Mouse (Mus musculus) frontal cortex, adult 2 months (tissue): Measurements from ENCODE around the gene Atp2b2. TPM values are rescaled to one million over a fixed set of nuclear protein-coding genes. Genes with fewer than 3 reads are reported as not detected.

ENCODE experiments used
- DNase-seq, 2 experiments: peaks; one replicate each; pipeline ENCODE4 v3.0.0; 2022; ENCODE audit warnings: low spot score in 1 of 2; ENCODE audit errors: extremely low spot score in 1 of 2
- polyA plus RNA-seq: library from polyadenylated mRNA; depleted of rRNA; stranded (reverse); fragments of >200 nt; gene quantifications from 2 replicates; pipeline ENCODE4 v1.2.3, GENCODE M21; 2012

Gene Atp2b2
- polyA plus RNA-seq, 1 experiment: 169 TPM

DNA sequence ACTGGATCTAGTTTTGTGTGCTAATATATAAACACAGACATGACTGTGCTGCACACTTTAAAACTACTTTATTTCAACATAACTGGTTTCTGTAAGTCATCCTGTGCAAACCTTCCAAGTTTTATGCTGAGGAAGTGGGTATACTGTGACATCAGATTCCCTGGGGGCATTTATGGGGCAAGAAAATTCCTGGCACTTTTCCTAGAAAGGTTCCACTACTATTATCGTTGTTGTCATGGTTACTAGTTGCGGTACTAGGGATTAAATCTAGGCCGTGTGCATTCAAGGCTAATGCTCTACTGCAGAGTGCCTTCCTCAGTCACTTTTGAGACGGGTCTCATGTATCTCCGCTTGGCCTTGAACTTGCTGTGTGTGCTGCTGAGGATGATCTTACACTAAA is 236.2 kb downstream of the Atp2b2 start:
- no peak for DNase-seq

DNA sequence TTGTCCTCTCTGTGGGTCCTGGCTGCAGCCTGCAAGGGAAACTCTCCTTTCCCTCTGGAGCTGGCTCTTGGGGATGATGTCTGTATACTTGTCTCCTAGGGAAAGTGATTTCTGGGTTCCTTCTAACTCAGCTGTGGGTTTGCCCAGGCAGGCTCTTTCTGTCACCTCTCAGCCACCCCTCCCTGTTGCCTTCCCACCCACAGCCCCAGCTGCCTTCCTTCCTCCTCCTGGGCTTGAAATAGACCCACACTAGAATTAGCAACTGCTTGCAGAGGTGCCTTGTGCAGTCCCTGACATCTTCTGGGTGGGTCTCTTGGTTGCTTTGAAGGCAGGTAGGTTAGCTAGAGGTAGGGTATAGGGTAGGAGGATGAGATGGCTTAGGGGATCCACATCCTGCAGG is 241.2 kb downstream of the Atp2b2 start:
- peak; percentile 84 to 86 for DNase-seq

DNA sequence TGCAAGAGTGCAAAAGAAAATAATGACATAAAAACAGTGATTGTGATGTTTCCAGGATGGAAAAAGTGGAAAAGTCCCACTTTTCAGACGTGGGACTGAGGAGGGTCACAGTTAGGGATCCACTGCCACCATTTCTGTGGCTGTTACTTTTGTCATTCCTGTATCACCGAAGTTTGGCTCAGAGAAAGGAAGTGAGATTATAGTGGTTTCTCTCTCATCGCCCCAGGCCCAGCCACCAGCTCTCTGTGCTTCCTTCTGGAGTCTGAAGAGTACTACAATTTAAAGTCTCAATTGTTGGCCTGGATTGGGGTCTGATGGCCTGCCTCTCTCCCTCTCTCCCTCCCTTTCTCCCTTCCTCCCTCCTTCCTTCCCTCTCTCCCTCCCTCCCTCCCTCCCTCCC is 242.5 kb downstream of the Atp2b2 start:
- no peak for DNase-seq

DNA sequence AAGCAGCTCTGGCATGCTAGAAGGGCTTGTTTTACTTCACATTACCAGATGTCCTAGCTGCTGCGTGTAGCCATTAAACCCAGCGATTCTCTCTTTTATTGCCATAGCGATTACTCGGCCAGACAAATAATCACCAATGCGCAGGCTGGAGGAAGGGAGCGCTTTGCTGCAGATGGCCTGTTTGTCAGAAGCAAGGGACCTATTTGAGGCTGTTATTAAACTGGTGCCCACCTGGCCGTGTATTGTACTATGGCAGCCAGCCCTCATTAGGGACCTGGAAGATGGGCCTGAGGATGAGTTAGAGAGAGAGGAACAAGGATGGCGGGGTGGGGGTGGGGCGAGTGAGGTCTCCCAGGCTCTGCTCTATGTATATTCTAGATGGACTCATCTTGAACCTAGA is 243.1 kb downstream of the Atp2b2 start:
- DNase-seq: no peak

DNA sequence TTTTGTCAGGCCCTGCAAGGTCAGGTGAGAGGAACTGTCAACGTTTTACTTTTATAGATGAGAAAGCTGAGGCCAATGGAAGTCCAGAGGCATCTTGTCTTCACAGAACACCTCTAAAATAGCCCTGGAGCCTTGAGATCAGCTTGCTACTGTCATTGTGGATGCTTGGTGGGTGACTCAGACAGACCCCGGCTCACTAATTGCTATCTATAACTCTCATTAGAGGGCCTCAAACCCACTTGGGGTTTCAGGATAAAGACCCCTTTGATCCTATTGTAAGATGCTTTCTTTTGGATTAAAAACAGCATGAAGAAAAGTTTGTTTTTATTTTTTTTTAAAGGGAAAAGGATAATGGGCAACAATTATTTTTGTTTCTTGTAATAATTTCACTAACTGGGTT is 243.5 kb downstream of the Atp2b2 start:
- no peak for DNase-seq

DNA sequence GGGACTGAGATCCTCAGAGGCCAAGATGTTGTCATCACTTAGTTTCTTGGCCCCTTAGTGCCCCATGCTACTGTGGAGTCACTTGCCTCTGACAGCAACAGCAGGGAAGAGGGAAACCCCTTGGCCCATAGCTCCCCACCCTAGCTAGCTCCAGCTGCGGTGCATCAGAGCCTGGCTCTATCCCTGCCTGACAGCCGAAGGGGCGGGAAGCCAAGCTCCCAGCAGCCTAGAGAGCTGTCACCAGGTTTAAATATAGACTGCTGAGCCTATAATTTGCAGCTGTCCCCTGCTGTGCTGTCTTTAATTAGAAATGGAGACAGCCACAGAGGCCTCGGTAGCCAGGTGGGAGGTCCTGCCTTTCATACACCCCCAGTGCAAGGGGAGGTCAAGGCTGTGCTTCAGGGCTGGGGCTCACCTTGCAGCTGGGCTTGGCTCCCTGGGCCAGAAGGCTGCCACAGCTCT is 247.1 kb downstream of the Atp2b2 start:
- peak; percentile 54 to 70 for DNase-seq

DNA sequence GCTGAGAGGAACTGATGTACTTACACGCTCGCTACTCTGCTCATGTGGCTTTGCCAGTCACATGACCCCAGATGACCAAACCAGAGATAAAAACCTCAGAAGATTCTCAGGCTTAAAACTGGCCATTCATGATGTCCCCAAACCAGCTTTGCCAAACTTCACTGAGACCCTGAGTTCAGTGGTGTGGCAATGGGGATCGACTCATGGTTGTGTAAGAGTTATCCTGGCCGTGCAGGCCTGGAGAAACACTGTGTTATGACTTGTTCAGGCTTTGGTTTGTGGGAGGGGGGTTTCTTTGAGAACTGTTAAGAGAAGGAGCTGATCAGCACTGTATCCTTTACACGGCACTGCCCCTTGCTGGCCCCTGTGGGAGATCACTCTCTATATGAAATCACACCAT is 250.0 kb downstream of the Atp2b2 start:
- DNase-seq: no peak

DNA sequence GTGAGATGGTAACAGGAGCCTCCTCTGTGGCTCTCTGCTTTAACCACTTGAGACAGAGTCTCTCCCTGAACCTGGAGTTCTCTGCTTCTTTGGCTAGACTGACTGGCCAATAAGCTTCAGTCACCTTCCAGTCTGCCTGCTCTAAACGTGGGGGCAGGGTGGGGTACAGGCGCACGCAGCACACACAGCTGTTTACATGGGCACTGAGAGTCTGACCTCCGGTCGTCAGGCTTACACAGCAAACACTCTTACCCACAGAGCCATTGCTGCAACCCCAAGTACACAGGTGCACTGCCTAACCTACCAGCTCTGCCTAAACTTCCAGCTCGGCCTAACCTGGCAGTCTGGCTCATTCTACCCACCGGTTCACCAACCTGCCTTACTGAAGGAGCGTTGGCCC is 251.4 kb downstream of the Atp2b2 start:
- no peak for DNase-seq

DNA sequence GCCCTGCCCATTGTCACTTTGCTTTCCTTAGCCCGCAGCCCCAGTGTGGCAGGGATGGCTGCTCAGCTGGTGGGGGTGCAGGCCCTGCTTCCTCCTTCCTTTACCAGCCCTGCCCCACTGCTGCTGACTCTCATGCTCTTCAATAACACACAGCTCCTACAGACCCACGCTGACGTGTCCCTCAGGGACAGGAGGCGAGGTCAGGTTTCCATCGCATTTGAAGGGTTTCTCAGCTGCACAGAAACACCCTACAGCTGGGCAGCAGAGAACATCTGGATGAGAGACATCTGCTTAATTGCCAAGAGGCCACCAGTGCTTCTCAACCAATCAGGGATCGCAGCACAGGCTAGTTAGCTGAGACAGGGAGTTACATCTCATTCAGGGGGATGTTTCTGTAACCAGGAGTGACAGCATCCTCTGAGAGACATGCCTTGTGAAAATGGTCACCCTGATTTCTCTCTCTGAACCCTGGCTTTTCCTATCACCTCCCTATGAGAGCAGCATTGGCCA is 254.9 kb downstream of the Atp2b2 start:
- no peak for DNase-seq

DNA sequence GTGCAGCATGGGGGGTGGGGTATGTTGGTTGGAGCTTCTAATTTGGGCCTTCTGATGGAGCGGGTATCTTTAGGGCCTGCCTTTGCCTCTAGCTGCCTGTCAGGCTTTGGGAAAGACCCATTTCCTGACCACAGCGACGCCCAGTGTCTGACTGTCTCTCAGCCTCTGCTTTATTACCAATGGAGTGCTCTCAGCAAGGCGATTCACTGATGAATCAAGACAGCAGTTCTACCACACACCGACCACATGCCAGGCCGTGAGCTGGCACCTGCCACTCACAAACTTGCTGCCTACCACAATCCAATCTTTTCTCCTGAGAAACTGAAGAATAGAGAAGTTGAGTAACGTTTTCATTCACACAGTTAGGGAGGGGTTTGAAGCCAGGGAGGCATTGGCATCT is 256.8 kb downstream of the Atp2b2 start:
- no peak for DNase-seq

DNA sequence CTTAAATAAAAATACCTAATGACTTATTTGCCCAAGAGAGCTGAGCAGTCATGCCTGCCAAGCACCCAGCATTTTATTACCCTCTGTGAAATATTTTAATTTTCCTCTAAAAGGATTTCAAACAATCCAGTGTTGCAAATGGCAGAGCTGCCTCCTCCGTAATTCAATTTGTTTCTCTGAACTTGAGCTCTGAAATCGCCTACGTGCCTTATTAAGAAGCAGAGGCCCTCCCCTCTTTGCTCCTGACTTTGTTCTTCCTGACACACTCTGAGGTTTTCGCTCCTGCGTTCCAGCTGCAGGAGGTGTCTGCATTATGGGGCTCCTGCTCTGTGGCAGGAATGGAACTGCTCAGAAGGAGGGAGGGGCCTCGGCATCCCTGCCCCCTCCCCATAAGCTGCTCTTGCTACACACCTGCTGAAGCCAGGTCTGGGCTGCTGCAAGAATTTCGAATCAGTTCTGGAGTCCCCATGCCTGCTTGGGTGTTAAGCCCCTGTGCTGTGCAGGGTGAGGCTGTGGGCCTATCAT is 264.1 kb downstream of the Atp2b2 start:
- DNase-seq: no peak

DNA sequence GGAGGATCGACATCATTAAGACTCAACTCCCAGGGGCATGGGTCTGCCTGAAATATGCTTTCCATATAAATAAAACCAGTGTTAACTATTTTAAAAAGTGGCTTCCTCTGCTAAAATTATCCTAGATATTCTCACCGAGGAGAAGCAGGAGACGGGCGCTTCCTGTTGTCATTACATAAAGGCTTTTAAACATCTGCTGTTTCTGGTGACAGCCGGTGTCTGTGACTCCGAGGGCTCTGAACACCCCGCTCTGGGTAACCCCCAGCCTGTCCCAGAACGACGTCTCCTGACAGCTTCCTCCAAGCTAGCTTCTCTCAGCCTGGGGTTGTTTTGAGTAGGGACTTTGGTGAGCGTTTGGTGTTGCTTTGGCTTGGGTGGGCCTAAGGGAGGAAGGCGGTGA is 273.6 kb downstream of the Atp2b2 start:
- peak in 1 of 2 experiments; percentile 73 for DNase-seq

DNA sequence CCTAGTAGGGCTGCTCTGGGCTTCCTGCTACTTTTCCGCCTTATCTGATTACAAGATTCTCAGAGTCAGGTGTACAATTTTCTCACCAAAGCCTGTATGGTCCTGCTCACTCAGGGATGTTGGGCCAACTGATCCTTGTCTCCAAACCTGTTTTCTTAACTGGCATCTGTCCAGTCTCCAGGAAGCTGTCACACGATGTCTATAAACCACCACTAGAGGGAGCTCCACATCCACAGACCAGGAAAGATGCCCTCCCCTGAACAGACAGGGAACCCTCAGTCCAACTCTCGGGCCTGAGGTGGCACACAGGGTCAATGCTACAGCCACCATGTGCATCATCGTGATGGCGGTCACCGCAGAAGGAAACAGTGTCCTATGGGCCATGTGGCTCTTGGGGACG is 280.8 kb downstream of the Atp2b2 start:
- DNase-seq: peak in 1 of 2 experiments; percentile 81

DNA sequence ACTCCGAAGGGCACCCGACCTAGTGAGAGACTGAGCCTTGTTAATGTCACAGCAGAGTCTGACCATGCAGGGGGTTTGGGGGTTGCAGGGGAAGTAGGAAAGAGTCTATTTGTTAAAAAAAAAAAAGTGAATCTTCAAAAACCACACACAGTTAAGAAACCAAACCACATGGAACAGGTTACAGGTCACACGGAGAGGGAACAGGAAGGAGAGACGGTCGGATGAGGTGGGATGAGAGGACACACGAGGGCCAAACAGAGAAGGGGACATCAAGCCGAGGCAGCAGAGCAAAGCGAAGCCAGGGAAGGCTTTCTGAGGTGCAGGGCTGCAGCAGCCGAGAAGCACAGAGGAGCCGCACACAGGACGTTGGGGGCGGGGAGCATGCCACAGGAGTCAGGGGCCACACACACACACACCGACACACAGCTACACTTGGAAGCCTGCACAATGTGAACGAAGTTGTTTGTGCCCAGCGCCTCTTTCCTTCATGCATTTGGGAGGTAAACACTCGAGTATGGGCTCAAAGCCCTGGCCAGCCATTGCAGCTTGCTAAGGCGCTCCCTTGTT is 293.2 kb downstream of the Atp2b2 start:
- no peak for DNase-seq

DNA sequence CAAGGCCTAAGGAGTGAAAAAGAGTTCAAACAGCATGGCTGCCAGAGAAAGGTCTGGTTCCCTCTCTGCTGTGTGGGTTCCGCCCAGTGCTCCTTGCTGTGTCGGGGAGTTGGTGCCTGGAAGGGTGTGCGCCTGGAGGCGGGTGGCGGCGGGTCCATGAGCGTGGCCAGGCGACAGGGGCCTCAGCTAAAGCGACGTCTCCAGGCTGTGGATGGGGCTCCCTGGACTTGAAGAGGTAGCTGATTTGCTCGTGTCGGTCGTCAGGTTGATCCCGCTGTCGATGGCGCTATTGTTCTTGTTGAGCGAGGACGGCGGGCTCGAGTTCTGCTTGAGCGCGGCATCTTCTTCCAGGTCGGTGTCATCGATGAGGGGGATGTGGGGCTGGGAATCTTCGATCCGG is 294.1 kb downstream of the Atp2b2 start:
- peak in 1 of 2 experiments; percentile 28 for DNase-seq

DNA sequence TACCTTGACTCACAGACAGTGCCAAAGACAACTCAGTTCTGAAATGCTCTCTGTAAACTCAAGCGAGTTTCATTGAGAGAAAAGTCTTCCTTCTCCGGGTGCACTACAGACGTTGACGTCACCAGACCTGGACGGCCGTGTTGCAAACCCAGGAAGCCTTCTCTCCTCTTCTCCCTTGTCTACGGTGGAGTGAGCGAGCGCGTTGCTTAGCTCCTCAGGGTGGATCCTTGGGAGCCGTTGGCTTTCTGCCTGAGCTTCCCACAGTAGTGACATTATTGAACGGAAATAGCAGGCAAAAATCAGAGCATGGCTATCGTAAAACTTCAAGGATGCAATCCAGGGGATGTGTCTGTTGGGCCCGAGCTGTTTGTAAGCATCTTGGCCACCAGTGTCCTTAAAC is 295.1 kb downstream of the Atp2b2 start:
- DNase-seq: peak in 1 of 2 experiments; percentile 63

DNA sequence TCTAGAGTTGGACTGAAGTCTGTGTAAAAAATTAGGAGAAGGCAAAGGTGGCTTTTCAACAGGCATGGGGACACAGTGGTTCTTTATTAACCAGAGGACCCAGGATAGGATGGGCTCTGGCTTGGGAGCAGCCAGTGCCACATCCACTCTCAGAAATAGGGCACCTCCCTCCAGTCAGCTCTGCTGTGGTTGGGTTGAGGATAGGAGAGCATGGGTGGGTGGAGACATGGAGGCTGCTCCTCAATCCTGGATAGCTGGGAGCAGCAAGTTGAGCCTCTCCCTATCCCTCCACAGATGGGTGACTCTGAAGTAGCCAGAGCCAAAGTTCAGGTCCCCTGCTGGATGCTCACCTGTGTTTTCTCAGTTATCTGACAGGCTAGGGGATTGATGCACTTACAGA is 297.3 kb downstream of the Atp2b2 start:
- no peak for DNase-seq

DNA sequence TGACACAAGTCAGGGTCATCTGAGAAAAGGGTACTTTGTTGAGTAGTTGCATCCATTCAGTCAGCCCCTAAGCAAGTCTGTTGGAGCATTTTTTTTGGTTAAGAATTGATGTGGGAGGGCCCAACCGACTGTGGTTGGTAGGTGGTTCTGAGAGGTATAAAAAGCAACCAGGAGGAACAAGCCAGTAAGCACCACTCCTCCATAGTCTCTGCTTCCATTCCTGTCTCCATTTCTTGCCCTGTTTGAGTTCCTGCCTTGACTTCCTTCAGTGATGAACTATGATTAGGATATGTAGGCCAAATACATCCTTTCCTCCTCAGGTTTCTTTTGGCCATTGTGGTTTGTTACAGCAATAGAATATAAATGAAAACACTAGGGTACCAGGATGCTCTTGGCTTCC is 299.3 kb downstream of the Atp2b2 start:
- peak in 1 of 2 experiments; percentile 50 for DNase-seq

DNA sequence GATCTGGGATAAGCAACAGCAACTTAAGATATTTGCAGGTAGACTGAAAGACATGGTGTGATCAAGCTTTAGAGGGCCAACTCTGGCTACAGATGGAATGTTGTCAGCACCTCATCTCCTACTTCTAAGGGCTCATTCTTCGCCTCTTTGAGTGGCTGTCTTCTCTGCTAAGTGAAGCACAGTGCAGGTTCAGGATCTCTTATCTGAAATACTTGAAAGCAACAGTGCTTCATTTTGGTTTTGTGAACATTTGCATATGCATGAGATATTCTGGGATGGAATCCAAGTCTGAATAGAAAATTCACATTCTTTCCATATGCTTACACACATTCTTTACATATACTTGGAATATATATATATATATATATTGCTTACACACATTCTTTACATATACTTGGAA is 300.1 kb downstream of the Atp2b2 start:
- peak in 1 of 2 experiments; percentile 64 for DNase-seq

DNA sequence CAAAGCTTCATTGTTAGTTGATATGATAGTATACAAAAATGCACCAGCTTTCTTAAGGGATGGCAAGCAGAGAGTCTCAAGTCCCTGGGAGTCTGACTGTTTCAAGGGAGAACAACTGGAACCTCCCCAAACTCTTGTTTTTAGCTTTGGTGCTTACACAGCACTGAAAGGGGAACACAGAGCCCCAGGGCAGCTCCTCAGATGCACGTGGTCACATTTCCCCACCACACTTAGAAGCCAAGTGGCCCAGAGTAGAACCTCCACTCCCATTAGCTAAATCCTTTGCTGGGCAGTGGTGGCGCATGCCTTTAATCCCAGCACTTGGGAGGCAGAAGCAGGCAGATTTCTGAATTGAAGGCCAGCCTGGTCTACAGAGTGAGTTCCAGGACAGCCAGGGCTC is 301.0 kb downstream of the Atp2b2 start:
- peak in 1 of 2 experiments; percentile 35 for DNase-seq

DNA sequence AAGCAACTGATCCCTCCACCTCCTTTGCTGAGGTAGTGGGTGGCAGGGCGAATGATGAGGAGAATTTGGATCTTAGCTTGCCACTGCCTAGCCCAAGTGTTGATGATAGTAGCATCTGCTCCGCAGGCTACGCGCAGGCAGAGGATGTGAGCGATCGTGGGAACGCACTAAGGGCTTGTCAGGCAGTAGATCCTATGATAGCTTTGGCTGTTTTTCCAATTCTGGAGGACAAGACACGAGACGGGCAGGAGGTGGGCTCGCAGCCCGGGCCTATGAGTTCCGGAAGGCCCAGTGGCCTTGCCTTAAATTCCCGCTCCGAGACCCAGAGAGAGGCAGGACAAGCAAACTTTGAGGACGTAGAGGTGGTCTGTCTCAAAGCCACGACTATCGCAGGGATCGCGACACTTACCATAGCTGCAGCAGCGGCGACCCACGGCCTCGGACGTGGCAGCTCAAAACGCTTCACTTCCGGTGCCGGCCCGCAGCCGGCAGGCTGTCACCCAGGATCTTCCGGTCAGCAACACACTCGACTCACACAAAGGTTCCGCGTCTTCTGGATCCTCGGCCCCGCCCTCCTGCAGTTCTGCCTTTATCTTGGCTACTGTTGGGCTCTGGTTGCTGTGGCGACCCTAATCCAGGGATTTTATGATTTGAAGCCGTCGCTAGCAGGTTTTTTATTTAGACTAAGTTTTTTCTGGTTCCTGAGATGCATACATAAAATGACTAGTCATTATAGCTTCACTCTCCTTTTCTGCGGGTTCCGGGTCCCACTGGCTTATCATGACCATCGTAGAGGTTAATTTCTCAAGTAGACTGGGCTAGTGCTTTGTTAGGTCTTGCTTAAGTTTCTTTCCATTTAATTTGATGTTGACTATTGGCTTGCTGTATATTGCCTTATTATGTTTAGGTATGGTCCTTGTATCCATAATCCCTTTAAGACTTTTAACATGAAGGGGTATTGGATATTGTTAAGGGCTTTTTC is 301.9 kb downstream of the Atp2b2 start, which contains the start of gene Sec13:
Gene Sec13 (minus strand): TSS at position 508 of the 982 bp plus-strand sequence.
- DNase-seq: peak; percentile 61 to 91
